Mouse (Mus musculus) olfactory bulb, adult 2 months (tissue): ENCODE measurements around the gene Pdgfra. TPM values are rescaled to one million over a fixed set of nuclear protein-coding genes. Genes with fewer than 3 reads are reported as not detected.

Experiments
- H3K27ac ChIP-seq: fragments of 200-500 bp; 2 replicates; pipeline ENCODE4 v1.5.1; 2012; ENCODE audit warnings: low read depth, low read length; ENCODE audit not compliant: insufficient read depth
- H3K4me1 ChIP-seq: fragments of 200-500 bp; 2 replicates; pipeline ENCODE4 v1.6.1; 2012; ENCODE audit warnings: low read length; ENCODE audit not compliant: control insufficient read depth, insufficient read depth
- H3K4me3 ChIP-seq: fragments of 200-500 bp; 2 replicates; pipeline ENCODE4 v1.5.1; 2012; ENCODE audit warnings: mild to moderate bottlenecking, low read depth, low read length, moderate library complexity; ENCODE audit not compliant: insufficient read depth
- CTCF ChIP-seq: fragments of 200-500 bp; IDR thresholded peaks from 2 replicates; pipeline ENCODE4 v1.5.1; 2012; ENCODE audit warnings: low read depth, mild to moderate bottlenecking, low read length, moderate library complexity; ENCODE audit not compliant: insufficient read depth
- POLR2A ChIP-seq: fragments of 200-500 bp; IDR thresholded peaks from 2 replicates; pipeline ENCODE4 v1.6.1; 2012; ENCODE audit warnings: mild to moderate bottlenecking, low read depth, low read length, moderate library complexity; ENCODE audit not compliant: insufficient read depth
- WGBS: fragments of 180-500 bp; shearing (Covaris S2); methylation state at CpG from one replicate; pipeline ENCODE4 v1.1.7; 2018; 5-methylcytosine and 5-hydroxymethylcytosine counted together
- polyA plus RNA-seq: library from polyadenylated mRNA; stranded (reverse); fragments of >200 nt; gene quantifications from 2 replicates; pipeline ENCODE4 v1.2.4, GENCODE M21; 2012; ENCODE audit warnings: low replicate concordance; ENCODE audit not compliant: missing spikeins, insufficient read depth, insufficient read length

Pdgfra gene
- not detected in 2 replicates for polyA plus RNA-seq

DNA sequence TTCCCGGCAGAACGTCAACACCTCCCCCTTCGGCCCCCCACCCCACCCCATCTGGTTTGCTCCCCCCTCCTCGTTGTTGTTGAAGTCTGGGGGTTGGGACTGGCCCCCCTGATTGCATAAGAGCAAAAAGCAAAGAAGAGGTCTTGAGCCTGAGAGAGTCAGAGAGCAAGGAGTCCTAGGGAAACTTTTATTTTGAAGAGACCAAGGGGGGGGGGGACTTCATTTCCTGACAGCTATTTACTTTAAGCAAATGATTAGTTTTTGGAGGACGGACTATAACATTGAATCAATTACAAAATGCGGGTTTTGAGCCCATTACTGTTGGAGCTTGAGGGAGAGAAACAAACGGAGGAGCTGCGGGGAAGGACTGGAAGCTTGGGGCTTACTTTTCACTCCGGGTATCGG is at the start of gene Pdgfra:
Gene Pdgfra, plus strand, starts transcription at position 272 of the 405 bp plus-strand sequence.
- no peak within 1 kb of the TSS for H3K4me3 ChIP-seq

DNA sequence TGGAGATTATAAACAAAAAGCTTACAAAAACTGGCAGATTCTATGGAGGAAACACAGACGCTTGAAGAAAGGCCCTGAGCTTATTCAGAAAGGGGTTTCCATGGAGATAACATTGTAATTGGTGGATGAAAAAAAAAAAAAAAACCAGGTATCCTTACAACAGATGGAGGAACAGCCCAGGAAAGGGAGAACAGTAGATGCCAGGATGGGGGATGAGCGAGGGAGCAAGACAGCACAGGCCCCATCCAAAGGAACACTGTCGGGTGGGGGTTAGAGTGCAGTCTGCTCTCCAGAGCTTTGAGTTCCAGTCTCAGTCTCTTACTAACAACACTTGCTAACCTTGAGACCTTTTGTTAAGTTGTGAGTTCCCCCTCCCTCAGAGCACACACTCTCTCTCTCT is 45.6 kb upstream of the Pdgfra start:
- Histone ChIP-seq H3K4me1 (no peaks in the 10 kb centered on the region), H3K4me3 (no peak overlapping the region), H3K27ac (no peak overlapping the region)
- TF ChIP-seq POLR2A (no peak), CTCF (no peak)
- 84% methylated on average over 3 of the region's 3 CpGs for WGBS

More for the DNA sequence above, at the start of gene Pdgfra:
- peaks cover 35% of the 10 kb centered on the region for H3K4me1 ChIP-seq
- no peak within 1 kb of the TSS for H3K27ac ChIP-seq
- TF ChIP-seq CTCF: no peak
- no peak for TF ChIP-seq POLR2A
- 3% methylated on average over 10 of the region's 10 CpGs for WGBS

- TF ChIP-seq CTCF (no peak), POLR2A (no peak)
- no peaks in the 10 kb centered on the region for H3K4me1 ChIP-seq
- H3K4me3 ChIP-seq: no peak overlapping the region
- WGBS: 78% methylated on average over 5 of the region's 5 CpGs
- no peak overlapping the region for H3K27ac ChIP-seq
Observed at GRCm38 (mm10) chr5:75109368-75109767, 42.7 kb upstream of the Pdgfra start.

GRCm38 (mm10) chr5:75111781-75112180 is 40.3 kb upstream of the Pdgfra start:
- H3K27ac ChIP-seq: no peak overlapping the region
- H3K4me3 ChIP-seq: no peak overlapping the region
- no peak for TF ChIP-seq POLR2A
- no peak for TF ChIP-seq CTCF
- peaks cover 3% of the 10 kb centered on the region; the same call in 1 of the 2 replicates for H3K4me1 ChIP-seq
- WGBS: 76% methylated on average over 5 of the region's 5 CpGs

DNA sequence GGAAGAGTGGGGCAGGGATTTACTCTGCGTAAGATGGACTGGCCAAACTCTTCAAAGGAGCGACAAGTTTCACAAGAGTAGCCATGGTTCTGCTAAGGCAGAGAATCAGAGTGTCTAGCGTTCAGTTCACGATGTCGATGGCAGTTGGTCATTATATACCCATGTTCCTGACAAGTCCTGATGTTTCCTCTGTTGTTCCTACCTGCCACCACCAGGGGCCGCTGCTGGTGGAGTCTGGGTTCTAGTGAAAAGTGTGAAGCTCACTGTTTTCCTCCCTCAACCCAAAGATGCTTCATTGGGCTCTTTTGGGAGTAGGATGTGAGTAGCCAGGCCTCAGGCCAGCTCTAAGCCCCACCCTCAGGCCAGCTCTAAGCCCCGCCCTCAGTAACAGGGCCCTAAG is 33.3 kb upstream of the Pdgfra start:
- Histone ChIP-seq H3K27ac (no peak overlapping the region), H3K4me3 (no peak overlapping the region), H3K4me1 (peaks cover 3% of the 10 kb centered on the region; the same call in 1 of the 2 replicates)
- no peak for TF ChIP-seq CTCF
- no peak for TF ChIP-seq POLR2A
- 71% methylated on average over 7 of the region's 7 CpGs for WGBS

- 40% methylated on average over 5 of the region's 5 CpGs for WGBS
- Histone ChIP-seq H3K4me3 (no peak overlapping the region), H3K4me1 (no peaks in the 10 kb centered on the region), H3K27ac (no peak overlapping the region)
- no peak for TF ChIP-seq CTCF
- TF ChIP-seq POLR2A: no peak
Observed at GRCm38 (mm10) chr5:75121646-75122045, 30.4 kb upstream of the Pdgfra start.

- Histone ChIP-seq H3K27ac (no peak overlapping the region), H3K4me3 (no peak overlapping the region), H3K4me1 (no peaks in the 10 kb centered on the region)
- TF ChIP-seq CTCF (no peak), POLR2A (no peak)
- 91% methylated on average over 7 of the region's 7 CpGs for WGBS
Observed at GRCm38 (mm10) chr5:75134681-75135080, 17.4 kb upstream of the Pdgfra start.

- Histone ChIP-seq H3K4me1 (peaks cover 4% of the 10 kb centered on the region), H3K27ac (no peak overlapping the region), H3K4me3 (peak overlapping the region; percentile 13)
- TF ChIP-seq POLR2A (no peak), CTCF (no peak)
- WGBS: 5% methylated on average over 14 of the region's 14 CpGs
Observed at GRCm38 (mm10) chr5:75143092-75143491, 9.0 kb upstream of the Pdgfra start.

DNA sequence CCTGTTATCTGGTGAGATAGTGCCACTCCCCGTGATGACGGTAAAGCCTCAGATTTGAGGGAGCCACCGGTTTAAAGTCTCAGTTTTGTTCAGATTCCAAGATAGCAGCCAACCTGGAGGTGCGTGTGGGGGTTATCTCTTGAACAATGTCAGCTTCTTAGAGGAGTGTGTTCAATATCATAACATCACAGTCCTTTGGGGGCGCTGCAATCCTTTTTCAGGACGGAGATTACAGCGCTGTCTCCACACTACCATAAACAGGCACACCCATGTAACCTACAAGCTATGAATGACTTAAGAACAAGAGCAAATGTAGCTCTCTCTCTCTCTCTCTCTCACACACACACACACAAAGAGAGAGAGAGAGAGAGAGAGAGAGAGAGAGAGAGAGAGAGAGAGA is 8.3 kb upstream of the Pdgfra start:
- WGBS: 63% methylated on average over 7 of the region's 7 CpGs
- H3K27ac ChIP-seq: no peak overlapping the region
- TF ChIP-seq POLR2A (no peak), CTCF (no peak)
- H3K4me3 ChIP-seq: no peak overlapping the region
- peaks cover 5% of the 10 kb centered on the region for H3K4me1 ChIP-seq

GRCm38 (mm10) chr5:75145341-75145740 is 6.8 kb upstream of the Pdgfra start:
- Histone ChIP-seq H3K4me1 (peaks cover 6% of the 10 kb centered on the region), H3K4me3 (no peak overlapping the region), H3K27ac (no peak overlapping the region)
- TF ChIP-seq POLR2A: no peak
- no peak for TF ChIP-seq CTCF
- WGBS: 99% methylated on average over 2 of the region's 2 CpGs
